Mouse (Mus musculus): ENCODE results near the gene Ptms. TPM values are rescaled to one million over a fixed set of nuclear protein-coding genes. Genes with fewer than 3 reads are reported as not detected.

The Ptms gene
- total and polyA plus RNA-seq, 3 experiments: 5.6 to 86.4 (median 34.1) TPM

DNA sequence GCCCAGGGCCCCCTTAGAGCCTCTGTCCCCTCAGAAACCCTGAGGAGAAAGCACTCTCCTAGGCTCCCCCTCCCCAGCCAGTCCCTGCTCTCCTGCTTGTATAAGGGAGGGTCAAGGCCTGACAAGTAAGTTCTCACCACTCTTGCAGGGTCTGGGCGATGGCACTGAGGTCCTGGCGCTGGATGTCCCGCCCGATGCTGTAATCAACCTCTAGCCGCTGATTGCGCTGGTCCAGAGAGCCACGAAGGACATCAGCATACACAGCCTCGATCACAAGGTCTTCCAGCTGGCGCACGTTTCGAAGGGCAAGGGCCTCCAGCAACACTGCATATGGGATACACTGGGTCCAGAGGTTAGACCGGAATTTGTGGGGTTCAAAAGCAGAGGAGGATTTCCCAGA lies 41.1 kb upstream of the Ptms start:
- DNase-seq (ENCODE audit: low spot score): no peak
- H3K36me3 ChIP-seq (replicated peaks): peaks cover 79% of the 10 kb centered on the region
- TF ChIP-seq TAL1 (conservative IDR thresholded peaks at IDR 0.05; ENCODE audit: low read depth, low read length) (no peak), POLR2AphosphoS5 (IDR thresholded peaks at IDR 0.05; ENCODE audit: insufficient replicate concordance, low read depth, low read length) (no peak), GATA2 (IDR thresholded peaks at IDR 0.05; ENCODE audit: borderline replicate concordance, low read depth, low read length) (no peak), GATA1 (IDR thresholded peaks at IDR 0.05; ENCODE audit: borderline replicate concordance, low read length) (no peak), CTCF (IDR thresholded peaks at IDR 0.05; ENCODE audit: low read depth, low read length) (no peak)
- H3K4me1 ChIP-seq (ENCODE audit: insufficient read depth, low read depth, low read length): peaks cover 49% of the 10 kb centered on the region
- H3K9me3 ChIP-seq (replicated peaks): no peaks in the 10 kb centered on the region
- no peak overlapping the region for H3K4me3 ChIP-seq (ENCODE audit: low read depth, low read length)
- no peak for ATAC-seq (ENCODE audit: extremely low read depth, insufficient number of reproducible peaks, low FRiP score, poor library complexity, severe bottlenecking)
- no peaks in the 10 kb centered on the region for H3K27me3 ChIP-seq (ENCODE audit: insufficient read depth, low read length)

DNA sequence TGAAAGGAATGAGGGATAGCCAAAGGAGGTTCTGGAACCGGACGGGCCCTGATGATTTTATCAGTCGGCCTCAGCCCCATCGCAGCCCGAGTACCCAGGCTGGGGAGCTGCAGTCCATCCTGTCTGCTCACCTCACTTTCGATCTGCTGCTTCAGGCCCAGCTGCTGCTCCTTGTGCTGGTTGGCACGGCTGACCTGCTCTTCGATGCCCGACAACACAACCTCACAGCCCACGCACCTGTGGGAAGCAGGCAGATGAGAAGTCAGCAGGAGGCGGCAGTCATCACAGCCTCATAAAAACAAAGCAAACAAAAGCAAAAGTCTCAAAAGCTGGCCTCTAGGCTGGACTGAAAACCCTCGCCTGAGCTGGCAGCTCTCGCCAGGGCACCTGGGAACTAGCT lies 40.1 kb upstream of the Ptms start:
- ATAC-seq (ENCODE audit: extremely low read depth, insufficient number of reproducible peaks, low FRiP score, poor library complexity, severe bottlenecking) (no peak), DNase-seq (ENCODE audit: low spot score) (no peak)
- H3K36me3 ChIP-seq (replicated peaks): peaks cover 89% of the 10 kb centered on the region
- H3K4me1 ChIP-seq (ENCODE audit: insufficient read depth, low read depth, low read length): peaks cover 47% of the 10 kb centered on the region
- H3K4me3 ChIP-seq (ENCODE audit: low read depth, low read length): no peak overlapping the region
- no peaks in the 10 kb centered on the region for H3K9me3 ChIP-seq (replicated peaks)
- no peaks in the 10 kb centered on the region for H3K27me3 ChIP-seq (ENCODE audit: insufficient read depth, low read length)
- no peak for TF ChIP-seq GATA1 (IDR thresholded peaks at IDR 0.05; ENCODE audit: borderline replicate concordance, low read length)
- TF ChIP-seq TAL1 (conservative IDR thresholded peaks at IDR 0.05; ENCODE audit: low read depth, low read length): no peak
- no peak for TF ChIP-seq POLR2AphosphoS5 (IDR thresholded peaks at IDR 0.05; ENCODE audit: insufficient replicate concordance, low read depth, low read length)
- no peak for TF ChIP-seq CTCF (IDR thresholded peaks at IDR 0.05; ENCODE audit: low read depth, low read length)
- no peak for TF ChIP-seq GATA2 (IDR thresholded peaks at IDR 0.05; ENCODE audit: borderline replicate concordance, low read depth, low read length)

- TF ChIP-seq CTCF (IDR thresholded peaks at IDR 0.05; ENCODE audit: low read depth, low read length) (no peak), TAL1 (conservative IDR thresholded peaks at IDR 0.05; ENCODE audit: low read depth, low read length) (no peak), GATA1 (IDR thresholded peaks at IDR 0.05; ENCODE audit: borderline replicate concordance, low read length) (no peak), POLR2AphosphoS5 (IDR thresholded peaks at IDR 0.05; ENCODE audit: insufficient replicate concordance, low read depth, low read length) (no peak), GATA2 (IDR thresholded peaks at IDR 0.05; ENCODE audit: borderline replicate concordance, low read depth, low read length) (no peak)
- ATAC-seq (ENCODE audit: extremely low read depth, insufficient number of reproducible peaks, low FRiP score, poor library complexity, severe bottlenecking) (no peak), DNase-seq (ENCODE audit: low spot score) (no peak)
- peaks cover 9% of the 10 kb centered on the region; the same call in 1 of the 2 replicates for H3K9me3 ChIP-seq (replicated peaks)
- no peaks in the 10 kb centered on the region for H3K27me3 ChIP-seq (ENCODE audit: insufficient read depth, low read length)
- peaks cover 34% of the 10 kb centered on the region for H3K4me1 ChIP-seq (ENCODE audit: insufficient read depth, low read depth, low read length)
- H3K4me3 ChIP-seq (ENCODE audit: low read depth, low read length): no peak overlapping the region
- H3K36me3 ChIP-seq (replicated peaks): peaks cover 99% of the 10 kb centered on the region
Measured at GRCm38 (mm10) chr6:124958127-124958526, 38.2 kb upstream of the Ptms start.

- Histone ChIP-seq H3K36me3 (replicated peaks) (peaks cover 76% of the 10 kb centered on the region), H3K27me3 (ENCODE audit: insufficient read depth, low read length) (no peaks in the 10 kb centered on the region), H3K9me3 (replicated peaks) (peaks cover 24% of the 10 kb centered on the region), H3K4me3 (ENCODE audit: low read depth, low read length) (no peak overlapping the region), H3K4me1 (ENCODE audit: insufficient read depth, low read depth, low read length) (peaks cover 11% of the 10 kb centered on the region; the same call in 1 of the 2 replicates)
- ATAC-seq (ENCODE audit: extremely low read depth, insufficient number of reproducible peaks, low FRiP score, poor library complexity, severe bottlenecking) (no peak), DNase-seq (ENCODE audit: low spot score) (no peak)
- TF ChIP-seq GATA2 (IDR thresholded peaks at IDR 0.05; ENCODE audit: borderline replicate concordance, low read depth, low read length) (no peak), GATA1 (IDR thresholded peaks at IDR 0.05; ENCODE audit: borderline replicate concordance, low read length) (no peak), POLR2AphosphoS5 (IDR thresholded peaks at IDR 0.05; ENCODE audit: insufficient replicate concordance, low read depth, low read length) (no peak)
Measured at GRCm38 (mm10) chr6:124955212-124955611, 35.3 kb upstream of the Ptms start.

DNA sequence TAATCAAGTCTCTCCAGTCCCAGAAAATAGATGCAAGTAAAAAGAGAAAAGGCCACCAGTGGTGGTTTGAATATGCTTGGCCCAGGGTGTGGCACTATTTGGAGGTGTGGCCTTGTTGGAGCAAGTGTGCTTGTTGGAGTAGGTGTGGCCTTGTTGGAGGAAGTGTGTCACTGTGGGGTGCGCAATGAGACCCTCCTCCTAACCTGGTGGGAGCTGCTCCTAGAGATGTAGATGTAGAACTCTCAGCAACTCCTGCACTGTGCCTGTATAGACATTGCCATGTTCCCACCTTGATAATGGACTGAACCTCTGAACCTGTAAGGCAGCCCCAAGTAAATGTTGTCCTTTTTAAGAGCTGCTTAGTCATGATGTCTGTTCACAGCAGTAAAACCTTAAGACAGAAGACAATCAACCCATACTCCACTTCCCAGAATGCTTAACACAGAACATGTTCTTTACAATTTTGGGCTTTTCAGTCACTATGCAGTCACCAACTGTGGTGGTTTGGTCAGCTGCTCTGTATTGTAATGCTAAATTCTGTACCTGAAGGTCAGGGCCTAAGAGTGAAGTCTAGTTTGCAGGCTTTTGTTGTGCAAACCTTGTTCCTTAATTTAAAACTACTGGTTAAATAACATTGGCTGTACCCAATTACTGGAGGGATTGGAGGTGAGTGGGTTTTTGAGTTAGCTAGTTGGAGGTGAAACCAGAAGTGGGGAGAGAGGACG lies 34.2 kb upstream of the Ptms start:
- Histone ChIP-seq H3K27me3 (ENCODE audit: insufficient read depth, low read length) (no peaks in the 10 kb centered on the region), H3K9me3 (replicated peaks) (peaks cover 24% of the 10 kb centered on the region), H3K36me3 (replicated peaks) (peaks cover 66% of the 10 kb centered on the region), H3K4me3 (ENCODE audit: low read depth, low read length) (no peak overlapping the region), H3K4me1 (ENCODE audit: insufficient read depth, low read depth, low read length) (peaks cover 5% of the 10 kb centered on the region; the same call in 1 of the 2 replicates)
- TF ChIP-seq TAL1 (conservative IDR thresholded peaks at IDR 0.05; ENCODE audit: low read depth, low read length) (no peak), GATA2 (IDR thresholded peaks at IDR 0.05; ENCODE audit: borderline replicate concordance, low read depth, low read length) (no peak), POLR2AphosphoS5 (IDR thresholded peaks at IDR 0.05; ENCODE audit: insufficient replicate concordance, low read depth, low read length) (no peak), GATA1 (IDR thresholded peaks at IDR 0.05; ENCODE audit: borderline replicate concordance, low read length) (no peak), CTCF (IDR thresholded peaks at IDR 0.05; ENCODE audit: low read depth, low read length) (no peak)
- DNase-seq (ENCODE audit: low spot score) (no peak), ATAC-seq (ENCODE audit: extremely low read depth, insufficient number of reproducible peaks, low FRiP score, poor library complexity, severe bottlenecking) (no peak)

DNA sequence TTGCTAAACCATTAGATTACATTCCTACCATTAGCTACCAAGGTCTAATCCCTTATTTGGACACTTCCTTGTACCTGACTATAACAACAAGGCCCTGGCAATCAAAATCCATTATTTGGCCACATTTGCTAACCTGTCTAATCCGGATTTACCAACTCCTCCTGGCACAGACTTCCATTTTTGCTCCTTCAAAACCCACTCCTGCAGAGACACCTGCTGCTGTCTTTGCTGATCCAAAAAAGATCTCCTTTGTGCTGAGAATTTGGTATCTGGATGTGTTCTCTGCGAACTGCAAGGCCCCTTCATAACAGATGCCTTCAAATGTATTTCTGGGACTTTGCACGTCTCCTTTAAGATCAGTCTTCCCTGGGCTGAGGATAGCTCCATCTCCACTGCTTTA lies 23.6 kb upstream of the Ptms start:
- H3K27me3 ChIP-seq (ENCODE audit: insufficient read depth, low read length): peaks cover 7% of the 10 kb centered on the region; the same call in 1 of the 2 replicates
- TF ChIP-seq GATA1 (IDR thresholded peaks at IDR 0.05; ENCODE audit: borderline replicate concordance, low read length) (no peak), TAL1 (conservative IDR thresholded peaks at IDR 0.05; ENCODE audit: low read depth, low read length) (no peak), CTCF (IDR thresholded peaks at IDR 0.05; ENCODE audit: low read depth, low read length) (no peak), POLR2AphosphoS5 (IDR thresholded peaks at IDR 0.05; ENCODE audit: insufficient replicate concordance, low read depth, low read length) (no peak), GATA2 (IDR thresholded peaks at IDR 0.05; ENCODE audit: borderline replicate concordance, low read depth, low read length) (no peak)
- peaks cover 5% of the 10 kb centered on the region; the same call in 1 of the 2 replicates for H3K4me1 ChIP-seq (ENCODE audit: insufficient read depth, low read depth, low read length)
- DNase-seq (ENCODE audit: low spot score) (no peak), ATAC-seq (ENCODE audit: extremely low read depth, insufficient number of reproducible peaks, low FRiP score, poor library complexity, severe bottlenecking) (no peak)
- no peaks in the 10 kb centered on the region for H3K9me3 ChIP-seq (replicated peaks)
- H3K4me3 ChIP-seq (ENCODE audit: low read depth, low read length): no peak overlapping the region
- H3K36me3 ChIP-seq (replicated peaks): peaks cover 14% of the 10 kb centered on the region

Data from G1E (cell line).